Mouse (Mus musculus): Measurements from ENCODE around the gene Zfp449. TPM values are rescaled to one million over a fixed set of nuclear protein-coding genes. Genes with fewer than 3 reads are reported as not detected.

The Zfp449 gene
- polyA plus RNA-seq, 1 experiment = 0.04 TPM

DNA sequence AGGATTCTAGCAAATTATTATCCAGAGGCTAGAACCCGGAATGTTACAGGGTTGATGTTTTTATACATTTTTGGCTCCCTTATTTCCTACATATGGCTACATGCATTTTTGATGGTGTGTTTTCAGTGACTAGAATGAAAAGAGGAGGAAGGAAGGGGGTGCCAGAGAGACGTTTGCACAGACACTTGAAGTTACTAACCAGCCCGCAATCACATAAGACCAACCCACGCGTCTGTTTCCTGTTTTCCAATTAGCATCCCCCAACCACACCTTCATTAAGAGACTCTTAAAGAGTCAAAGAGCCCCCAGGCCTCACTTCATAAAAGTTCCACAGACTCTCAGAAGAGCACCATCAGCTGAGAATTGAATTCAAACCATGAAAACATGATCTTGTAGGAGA, 59.9 kb downstream of the Zfp449 start:
- Histone ChIP-seq H3K36me3 (ENCODE audit: control insufficient read depth, insufficient read depth, low read length) (no peaks in the 10 kb centered on the region), H3K4me1 (ENCODE audit: control insufficient read depth, insufficient read depth, insufficient read length, low read length) (no peaks in the 10 kb centered on the region), H3K4me3 (ENCODE audit: low read depth, low read length) (no peak overlapping the region), H3K27me3 (ENCODE audit: control insufficient read depth, insufficient read depth, low read length) (no peaks in the 10 kb centered on the region), H3K27ac (ENCODE audit: insufficient read depth, low read depth, low read length) (no peak overlapping the region)
- no peak for TF ChIP-seq POLR2A (IDR thresholded peaks at IDR 0.05; ENCODE audit: low read depth, low read length)
- TF ChIP-seq CTCF (IDR thresholded peaks at IDR 0.05; ENCODE audit: extremely low read depth, insufficient read length, insufficient replicate concordance, low read depth, low read length) = no peak
- WGBS = 62% methylated on average over 5 of the region's 5 CpGs

Other genes with a start within 250 kb of the Zfp449 start
- not detected in 2 replicates for gene 3830403N18Rik, start 209.8 kb upstream of the Zfp449 start, polyA plus RNA-seq (2012; rRNA removed)
- not detected in 2 replicates for gene Gm773, start 133.5 kb upstream of the Zfp449 start, polyA plus RNA-seq (2012; rRNA removed)
- 0.34 and 0.90 TPM in 2 replicates for gene Smim10l2a, start 28.2 kb downstream of the Zfp449 start, polyA plus RNA-seq (2012; rRNA removed)
- not detected in 2 replicates for gene Gm2174, start 101.6 kb downstream of the Zfp449 start, polyA plus RNA-seq (2012; rRNA removed)
- gene Ints6l, start 108.5 kb downstream of the Zfp449 start, polyA plus RNA-seq (2012; rRNA removed) = 1.8 and 2.1 TPM in 2 replicates
- gene Gm10477, start 178.3 kb downstream of the Zfp449 start, polyA plus RNA-seq (2012; rRNA removed) = not detected in 2 replicates
- not detected in 2 replicates for gene Gm648, start 203.2 kb downstream of the Zfp449 start, polyA plus RNA-seq (2012; rRNA removed)

Data from small intestine, adult 2 months (tissue).